Mouse (Mus musculus) midbrain, postnatal 0 days (tissue): ENCODE measurements at regions not wholly inside any gene's neighbourhood (a gene's known extent, or its start where the extent isn't known, plus 50 kb on each side); places are given as distances from the start of the nearest gene placed in this dataset.

Experiments
- ATAC-seq: fragments of 200-750 bp; cut with Nextera tagmentation; 2 replicates; pipeline ENCODE4 v1.8.0; 2017; ENCODE audit warnings: moderate number of reproducible peaks, mild to moderate bottlenecking, moderate TSS enrichment, moderate library complexity; ENCODE audit not compliant: low FRiP score
- DNase-seq: peaks from one replicate; pipeline ENCODE4 v3.0.0-alpha.2; 2015; ENCODE audit warnings: low spot score
- H3K27ac ChIP-seq: fragments of 300-500 bp; sonication (generic); 2 replicates; pipeline ENCODE4 v1.5.1; 2014; ENCODE audit warnings: low read depth, mild to moderate bottlenecking, low read length, mixed read lengths
- H3K27me3 ChIP-seq: fragments of 300-500 bp; sonication (generic); 2 replicates; pipeline ENCODE4 v1.6.1; 2014; ENCODE audit warnings: low read length, control low read depth, mixed read lengths; ENCODE audit not compliant: insufficient read depth
- H3K36me3 ChIP-seq: fragments of 300-500 bp; sonication (generic); 2 replicates; pipeline ENCODE4 v1.6.1; 2014; ENCODE audit warnings: low read length, control low read depth, mixed read lengths; ENCODE audit not compliant: insufficient read depth
- H3K4me1 ChIP-seq: fragments of 300-500 bp; sonication (generic); 2 replicates; pipeline ENCODE4 v1.6.1; 2014; ENCODE audit warnings: mild to moderate bottlenecking, control low read depth, antibody characterized with exemption, low read length, mixed read lengths; ENCODE audit not compliant: insufficient read depth
- H3K4me2 ChIP-seq: fragments of 300-500 bp; sonication (generic); 2 replicates; pipeline ENCODE4 v1.6.1; 2014; ENCODE audit warnings: low read depth, mild to moderate bottlenecking, low read length, mixed read lengths; ENCODE audit not compliant: poor library complexity, severe bottlenecking
- H3K4me3 ChIP-seq: fragments of 300-500 bp; sonication (generic); 2 replicates; pipeline ENCODE4 v1.5.1; 2014; ENCODE audit warnings: low read depth, mild to moderate bottlenecking, low read length, moderate library complexity
- H3K9ac ChIP-seq: fragments of 300-500 bp; sonication (generic); replicated peaks from 2 replicates; pipeline ENCODE4 v1.6.1; 2014; ENCODE audit warnings: mild to moderate bottlenecking, low read length, moderate library complexity, mixed read lengths; ENCODE audit not compliant: poor library complexity, severe bottlenecking
- H3K9me3 ChIP-seq: fragments of 300-500 bp; sonication (generic); 2 replicates; pipeline ENCODE4 v1.6.1; 2016; ENCODE audit warnings: low read length, control low read depth
- CTCF ChIP-seq: IDR thresholded peaks from 2 replicates; pipeline ENCODE4 v1.5.1; 2016; ENCODE audit warnings: antibody characterized with exemption, mild to moderate bottlenecking
- WGBS: fragments of 180-500 bp; shearing (Covaris S2); extraction: QIAGEN DNeasy Blood & Tissue Kit; methylation state at CpG from one replicate; pipeline ENCODE4 v1.1.7; 2014; 5-methylcytosine and 5-hydroxymethylcytosine counted together

GRCm38 (mm10) chr2:173464562-173464961 lies 57.8 kb upstream of the 1700021F07Rik start:
- no peak overlapping the region for H3K27ac ChIP-seq
- H3K4me1 ChIP-seq: no peaks in the 10 kb centered on the region
- DNase-seq (no peak), ATAC-seq (no peak)
- H3K4me2 ChIP-seq: no peak overlapping the region
- H3K9me3 ChIP-seq: no peaks in the 10 kb centered on the region
- 95% methylated on average over 2 of the region's 2 CpGs for WGBS
- H3K36me3 ChIP-seq: no peaks in the 10 kb centered on the region
- TF ChIP-seq CTCF: no peak
- no peak overlapping the region for H3K4me3 ChIP-seq
- H3K9ac ChIP-seq: no peak overlapping the region
- no peaks in the 10 kb centered on the region for H3K27me3 ChIP-seq

DNA sequence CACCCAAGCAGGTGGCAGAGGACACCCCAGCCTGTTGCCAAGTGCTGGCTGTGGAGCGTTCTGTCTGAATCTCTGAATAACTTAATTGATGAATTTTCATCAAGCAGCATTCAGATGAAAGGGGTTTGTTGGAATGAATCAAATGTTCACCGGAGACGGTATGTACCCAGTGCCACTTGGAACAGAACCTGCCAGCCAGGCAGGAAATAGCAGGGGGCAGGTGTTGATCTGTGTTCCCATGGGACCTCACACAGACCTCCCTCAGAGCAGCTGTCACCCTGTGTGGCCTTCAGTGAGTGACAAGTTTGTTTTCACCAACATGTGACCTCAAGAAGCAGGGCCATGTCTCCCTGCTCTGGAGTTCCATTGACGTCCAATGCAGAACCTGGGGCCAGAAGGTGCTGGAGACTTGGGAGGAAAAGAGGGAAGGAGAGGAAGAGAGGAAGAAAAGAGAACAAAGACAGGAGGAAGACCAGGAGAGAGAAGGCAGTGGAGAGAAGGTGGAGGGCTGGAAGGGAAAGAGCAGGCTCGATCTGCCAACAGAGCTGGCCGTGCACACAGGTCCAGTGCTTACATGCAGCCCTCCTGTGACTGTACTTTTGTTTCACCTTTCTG lies 57.3 kb upstream of the 1700021F07Rik start:
- Histone ChIP-seq H3K9me3 (no peaks in the 10 kb centered on the region), H3K4me1 (no peaks in the 10 kb centered on the region), H3K9ac (no peak overlapping the region), H3K27ac (no peak overlapping the region), H3K36me3 (no peaks in the 10 kb centered on the region), H3K4me2 (no peak overlapping the region), H3K4me3 (no peak overlapping the region), H3K27me3 (no peaks in the 10 kb centered on the region)
- 69% methylated on average over 6 of the region's 6 CpGs for WGBS
- DNase-seq (no peak), ATAC-seq (no peak)
- TF ChIP-seq CTCF: no peak

DNA sequence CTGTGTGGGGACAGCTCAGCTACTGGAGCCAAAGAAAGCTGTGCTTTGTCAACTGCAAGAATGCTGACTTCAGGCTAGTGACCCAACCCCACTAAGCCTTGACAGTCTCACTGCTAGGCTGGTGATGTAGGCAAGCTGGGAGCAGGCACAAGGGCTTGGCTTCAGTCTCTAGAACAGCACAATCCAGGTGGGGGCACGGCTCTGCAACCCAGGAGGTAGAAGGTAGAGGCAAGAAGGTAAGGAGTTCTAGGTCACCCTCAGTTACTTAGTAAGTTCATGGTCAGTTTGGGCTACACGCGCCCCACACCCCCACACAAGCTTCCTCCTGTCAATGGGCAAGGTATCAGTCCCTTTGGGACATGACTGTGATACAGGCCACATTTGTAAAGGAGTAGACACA lies 54.2 kb upstream of the 1700021F07Rik start:
- H3K9me3 ChIP-seq: no peaks in the 10 kb centered on the region
- DNase-seq: no peak
- no peak overlapping the region for H3K4me3 ChIP-seq
- H3K4me1 ChIP-seq: no peaks in the 10 kb centered on the region
- no peak overlapping the region for H3K9ac ChIP-seq
- 93% methylated on average over 3 of the region's 3 CpGs for WGBS
- no peak overlapping the region for H3K27ac ChIP-seq
- no peak for TF ChIP-seq CTCF
- H3K27me3 ChIP-seq: no peaks in the 10 kb centered on the region
- ATAC-seq: no peak
- H3K36me3 ChIP-seq: no peaks in the 10 kb centered on the region
- no peak overlapping the region for H3K4me2 ChIP-seq

DNA sequence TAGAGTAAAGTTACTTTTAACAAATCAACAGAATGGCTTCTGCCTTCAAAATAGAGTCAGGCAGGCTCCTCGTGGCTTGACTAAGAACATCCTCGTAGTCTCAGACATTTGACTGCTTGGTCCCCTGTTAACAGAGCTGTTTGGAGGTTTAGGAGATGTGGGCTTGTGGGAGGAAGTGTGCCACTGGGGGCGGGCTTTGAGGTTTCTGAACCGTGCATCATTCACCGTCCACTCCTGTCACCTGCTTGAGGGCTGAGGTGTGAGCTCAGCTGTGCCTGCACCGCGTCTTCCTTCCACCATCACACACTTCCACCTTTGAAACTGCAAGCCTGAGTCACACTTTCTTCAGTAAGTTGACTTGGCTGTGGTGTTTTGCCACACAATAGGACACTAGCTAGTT lies 52.6 kb upstream of the 1700021F07Rik start:
- Histone ChIP-seq H3K4me1 (no peaks in the 10 kb centered on the region), H3K36me3 (no peaks in the 10 kb centered on the region), H3K27ac (no peak overlapping the region), H3K27me3 (no peaks in the 10 kb centered on the region), H3K4me3 (no peak overlapping the region), H3K4me2 (no peak overlapping the region), H3K9me3 (no peaks in the 10 kb centered on the region), H3K9ac (no peak overlapping the region)
- DNase-seq: no peak
- TF ChIP-seq CTCF: no peak
- ATAC-seq: no peak
- WGBS: 79% methylated on average over 7 of the region's 7 CpGs
